Mouse (Mus musculus) cortical plate, adult 2 months (tissue): Measurements from ENCODE around the gene Zic3. TPM values are rescaled to one million over a fixed set of nuclear protein-coding genes. Genes with fewer than 3 reads are reported as not detected.

ENCODE experiments used
- H3K27ac ChIP-seq: fragments of 200-500 bp; 2 replicates; pipeline ENCODE4 v1.5.1; 2012; ENCODE audit warnings: low read length, control low read depth, inconsistent platforms; ENCODE audit not compliant: insufficient read depth
- H3K4me1 ChIP-seq: fragments of 200-500 bp; 2 replicates; pipeline ENCODE4 v1.6.1; 2011; ENCODE audit warnings: low read length; ENCODE audit not compliant: control insufficient read depth, insufficient read depth
- H3K4me3 ChIP-seq: fragments of 200-500 bp; 2 replicates; pipeline ENCODE4 v1.5.1; 2011; ENCODE audit warnings: mild to moderate bottlenecking, low read length, control low read depth; ENCODE audit not compliant: insufficient read depth
- CTCF ChIP-seq: fragments of 200-500 bp; IDR thresholded peaks from 2 replicates; pipeline ENCODE4 v1.5.1; 2011; ENCODE audit warnings: mild to moderate bottlenecking, control low read depth, low read length; ENCODE audit not compliant: insufficient read depth; ENCODE audit errors: extremely low read depth
- POLR2A ChIP-seq: fragments of 200-500 bp; IDR thresholded peaks from 2 replicates; pipeline ENCODE4 v1.6.1; 2011; ENCODE audit warnings: mild to moderate bottlenecking, low read length, control low read depth; ENCODE audit not compliant: insufficient read depth; ENCODE audit errors: extremely low read depth
- polyA plus RNA-seq: library from polyadenylated mRNA; depleted of rRNA; stranded (reverse); fragments of >200 nt; gene quantifications from 2 replicates; pipeline ENCODE4 v1.2.3, GENCODE M21; 2012; rRNA removed

Zic3 gene
- polyA plus RNA-seq, result 2.1 and 2.7 TPM in 2 replicates

GRCm38 (mm10) chrX:58022400-58022799 is at the start of gene Zic3:
TSS of gene Zic3 (plus strand) at chrX:58022700.
- H3K4me1 ChIP-seq, result no peaks in the 10 kb centered on the region
- H3K27ac ChIP-seq, result no peak within 1 kb of the TSS
- no peak for TF ChIP-seq POLR2A
- no peak for TF ChIP-seq CTCF
- no peak within 1 kb of the TSS for H3K4me3 ChIP-seq

DNA sequence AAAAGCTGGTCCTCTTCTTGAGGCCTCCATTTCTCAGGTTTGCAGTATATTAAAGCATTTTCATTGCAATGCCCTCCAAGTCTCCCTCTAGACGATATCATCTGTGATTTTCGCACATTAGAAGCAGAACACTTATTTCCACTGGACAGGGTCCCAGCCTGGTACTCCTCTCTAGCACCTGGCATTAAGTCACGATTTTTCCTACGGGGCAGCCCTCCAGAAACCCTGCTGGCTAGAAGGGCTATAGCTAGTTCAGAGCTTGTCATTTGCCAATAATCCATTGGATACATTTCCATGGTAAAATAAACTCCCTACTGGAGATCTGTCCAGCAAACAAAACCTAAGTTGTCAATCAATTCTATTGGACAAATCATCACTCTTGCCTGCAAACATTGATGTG is 40.1 kb upstream of the Zic3 start:
- no peak for TF ChIP-seq CTCF
- TF ChIP-seq POLR2A, result no peak
- Histone ChIP-seq H3K4me1 (no peaks in the 10 kb centered on the region), H3K4me3 (no peak overlapping the region), H3K27ac (no peak overlapping the region)

GRCm38 (mm10) chrX:57987455-57988109 is 34.9 kb upstream of the Zic3 start:
- TF ChIP-seq POLR2A, result no peak
- no peak for TF ChIP-seq CTCF
- no peaks in the 10 kb centered on the region for H3K4me1 ChIP-seq
- no peak overlapping the region for H3K27ac ChIP-seq
- no peak overlapping the region for H3K4me3 ChIP-seq

DNA sequence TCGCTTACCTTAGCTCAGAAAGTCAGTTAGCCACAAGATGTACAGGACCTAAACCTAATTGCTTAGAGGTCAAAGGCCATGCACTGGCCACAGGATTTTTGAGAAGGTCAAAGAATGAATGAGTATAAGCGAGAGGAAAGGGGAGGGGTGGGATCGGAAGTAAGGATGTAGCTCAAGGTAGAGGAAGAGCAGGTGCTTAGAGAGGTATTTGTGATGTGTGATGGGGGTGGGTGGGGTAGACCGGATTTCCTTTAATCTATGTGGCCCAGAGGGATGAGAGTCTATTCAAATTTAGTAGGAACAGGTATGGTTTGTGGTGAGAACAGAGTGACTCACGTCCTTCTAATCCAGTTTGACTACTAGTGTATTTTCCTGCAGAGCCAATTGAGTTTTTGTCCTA is 9.1 kb upstream of the Zic3 start:
- H3K4me3 ChIP-seq, result no peak overlapping the region
- H3K4me1 ChIP-seq, result no peaks in the 10 kb centered on the region
- no peak overlapping the region for H3K27ac ChIP-seq
- TF ChIP-seq CTCF (no peak), POLR2A (no peak)

- TF ChIP-seq CTCF, result no peak
- TF ChIP-seq POLR2A, result no peak
- Histone ChIP-seq H3K4me3 (no peak overlapping the region), H3K4me1 (no peaks in the 10 kb centered on the region)
Observed at GRCm38 (mm10) chrX:58014093-58014492, 8.4 kb upstream of the Zic3 start.

DNA sequence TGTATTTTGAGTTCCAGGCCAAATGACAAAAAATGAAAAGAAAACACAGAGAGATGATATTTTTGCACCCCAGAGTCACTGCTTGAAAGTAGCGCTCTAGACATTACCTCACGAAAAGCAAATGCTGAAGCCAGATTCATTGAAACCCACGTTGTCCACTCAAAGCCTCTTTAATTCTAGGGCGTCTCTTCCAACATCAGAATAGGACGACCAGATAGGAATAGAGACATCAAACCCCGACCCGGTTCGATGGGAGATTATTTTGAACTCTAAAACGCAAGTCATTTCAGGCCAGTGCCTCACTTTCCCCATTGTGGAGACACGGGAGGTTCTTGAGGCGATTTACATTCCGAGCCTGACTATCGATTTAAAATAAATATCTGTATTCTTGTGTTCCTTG is 7.7 kb upstream of the Zic3 start:
- Histone ChIP-seq H3K4me3 (no peak overlapping the region), H3K4me1 (no peaks in the 10 kb centered on the region), H3K27ac (no peak overlapping the region)
- TF ChIP-seq POLR2A (no peak), CTCF (no peak)

More at GRCm38 (mm10) chrX:58014093-58014492, 8.4 kb upstream of the Zic3 start:
- no peak overlapping the region for H3K27ac ChIP-seq

DNA sequence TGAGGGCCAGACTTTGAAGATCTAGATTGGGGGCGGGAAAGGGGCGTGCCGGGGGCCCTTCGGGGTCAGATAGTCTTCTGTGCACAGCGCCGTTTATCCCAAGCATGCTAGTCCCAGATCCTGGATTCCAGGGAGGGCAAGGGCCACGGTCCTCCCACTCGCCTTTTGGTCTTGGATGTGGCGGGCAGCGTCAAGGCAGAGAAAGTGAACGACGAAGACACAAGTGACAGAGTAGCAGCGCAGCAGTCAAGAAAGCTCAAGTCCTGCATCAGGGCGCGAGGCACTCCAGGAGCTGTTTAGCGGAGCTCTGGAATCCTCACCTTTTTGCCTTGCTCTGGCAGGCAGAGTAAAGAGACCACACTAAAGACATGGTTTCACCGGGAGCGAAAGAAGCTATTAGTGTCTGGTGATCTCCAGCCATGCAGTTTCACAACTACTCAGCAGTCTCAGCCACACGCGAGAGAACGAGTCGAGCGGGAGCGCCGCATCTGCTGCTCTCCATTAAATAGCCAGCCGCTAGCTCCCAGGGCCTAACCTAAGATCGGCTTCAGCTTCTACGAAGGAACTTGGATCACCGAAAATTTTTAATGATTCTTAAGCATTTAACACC is 7.1 kb upstream of the Zic3 start:
- TF ChIP-seq CTCF (no peak), POLR2A (no peak)
- no peak overlapping the region for H3K4me3 ChIP-seq

DNA sequence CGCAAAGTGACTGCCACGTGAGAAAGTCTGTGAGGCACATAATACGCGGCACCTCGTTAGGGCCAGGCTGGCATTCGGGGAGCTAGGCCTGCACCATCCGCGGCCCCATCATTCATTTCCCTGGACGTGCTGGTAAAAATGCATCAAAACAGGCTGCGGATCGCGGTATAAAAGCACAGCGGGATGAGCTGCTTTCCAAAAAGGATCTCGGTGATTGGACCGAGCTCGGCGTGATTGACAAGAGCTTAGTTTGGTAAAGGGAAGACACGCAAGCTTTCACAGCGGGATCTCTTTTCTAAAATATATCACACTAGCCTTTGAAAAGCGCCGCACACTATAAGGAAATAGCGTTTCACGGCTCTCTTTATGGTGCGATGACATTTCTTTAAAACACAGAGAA is 3.8 kb upstream of the Zic3 start:
- Histone ChIP-seq H3K4me3 (no peak overlapping the region), H3K27ac (no peak overlapping the region), H3K4me1 (no peaks in the 10 kb centered on the region)
- no peak for TF ChIP-seq POLR2A

More for the DNA sequence above, 7.1 kb upstream of the Zic3 start:
- H3K27ac ChIP-seq, result no peak overlapping the region
- H3K4me1 ChIP-seq, result no peaks in the 10 kb centered on the region

DNA sequence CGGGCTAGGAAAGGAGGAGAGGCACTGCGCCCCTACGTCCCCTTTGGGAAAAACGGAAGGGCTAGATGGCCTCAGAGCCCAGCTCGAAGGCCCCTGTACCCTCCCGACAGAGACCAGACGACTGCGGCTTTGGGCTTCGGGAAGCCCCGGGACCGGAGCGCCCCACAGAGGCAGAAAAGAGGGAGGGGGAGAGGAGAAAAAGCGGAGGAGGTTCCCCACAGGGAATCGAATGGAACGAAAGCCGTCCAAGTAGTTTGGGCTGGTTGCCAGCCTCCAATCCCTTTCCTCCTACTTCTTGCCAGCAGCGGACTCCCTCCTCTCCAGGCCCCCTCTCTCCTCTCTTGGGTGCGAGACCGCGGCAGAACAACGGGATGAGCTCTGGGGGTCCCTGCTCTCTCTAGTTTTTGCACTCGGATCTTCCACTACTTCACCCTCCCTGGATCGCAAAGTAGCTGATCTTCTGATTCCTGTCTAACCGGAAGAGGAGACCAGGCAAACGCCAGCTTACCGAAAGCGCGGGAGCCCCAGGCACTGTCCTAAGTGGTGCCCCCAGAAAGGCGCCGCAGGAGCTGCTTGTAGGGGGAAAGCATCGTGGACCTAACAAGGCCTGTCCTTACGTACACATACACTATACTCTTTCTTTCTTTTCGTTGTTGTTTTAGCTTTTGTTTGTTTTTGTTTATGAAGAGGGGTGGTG is 3.1 kb upstream of the Zic3 start:
- no peak for TF ChIP-seq CTCF
- TF ChIP-seq POLR2A, result no peak
- H3K27ac ChIP-seq, result no peak overlapping the region
- no peak overlapping the region for H3K4me3 ChIP-seq
- H3K4me1 ChIP-seq, result no peaks in the 10 kb centered on the region

DNA sequence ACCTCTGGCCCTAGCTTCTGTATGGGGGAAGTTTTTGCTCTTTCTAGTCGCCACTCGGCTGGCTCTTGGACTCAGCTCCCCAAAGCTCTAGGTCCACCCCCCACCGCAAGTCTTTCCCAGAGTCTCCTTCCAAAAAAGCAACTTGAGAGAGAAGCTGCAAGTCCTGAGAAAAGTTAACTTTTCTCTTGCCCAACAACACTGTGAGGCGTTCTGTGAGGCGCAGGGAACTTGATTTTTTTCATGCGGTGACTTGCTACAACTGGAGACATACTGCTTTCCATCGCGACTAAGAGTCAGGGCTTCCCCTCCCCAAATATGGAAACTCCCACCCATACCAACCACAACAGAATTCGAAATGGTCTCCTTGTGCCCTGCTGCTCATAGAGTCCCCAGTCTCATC is 5.1 kb downstream of the Zic3 start:
- Histone ChIP-seq H3K4me1 (no peaks in the 10 kb centered on the region), H3K4me3 (no peak overlapping the region), H3K27ac (no peak overlapping the region)
- TF ChIP-seq CTCF (no peak), POLR2A (no peak)

GRCm38 (mm10) chrX:58028082-58028481 is 5.6 kb downstream of the Zic3 start:
- Histone ChIP-seq H3K27ac (no peak overlapping the region), H3K4me1 (no peaks in the 10 kb centered on the region), H3K4me3 (no peak overlapping the region)
- TF ChIP-seq CTCF, result no peak
- no peak for TF ChIP-seq POLR2A
